18 mouse cellular contexts compared by ENCODE assay signal in the genomic region with DNA sequence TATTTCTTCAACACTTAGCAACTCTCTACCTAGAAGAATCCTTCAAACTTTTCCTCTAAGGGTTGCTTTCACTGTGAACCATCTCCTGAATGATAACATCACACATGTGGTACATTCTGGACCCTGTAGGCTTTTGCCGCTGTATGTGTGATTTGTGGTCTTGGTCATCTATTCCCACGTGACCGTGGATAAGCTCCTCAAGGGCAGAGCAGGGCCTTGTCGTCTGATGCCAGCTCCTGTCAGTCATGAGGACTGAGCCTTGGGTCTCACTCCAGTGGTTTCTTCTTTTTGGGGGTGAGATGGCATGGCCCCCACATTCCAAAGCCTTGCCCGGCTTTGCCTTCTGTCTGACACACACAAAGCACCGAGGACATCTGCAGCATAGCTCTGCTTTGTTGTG.
"Had no signal": no experiment of that assay in that cellular context is flagged by ENCODE, and none has a peak within 500 bp of the region (broad histone marks: within the 10 kb centered on the region; RNA-seq: fewer than 3 reads in every experiment).

No protein-coding gene starts in this region.

- H3K27ac ChIP-seq: midbrain, embryonic 10.5 days; midbrain, embryonic 12.5 days; neural tube, embryonic 13.5 days; neural tube, embryonic 15.5 days had no signal

- ATAC-seq: midbrain, embryonic 16.5 days had no signal

- H3K4me3 ChIP-seq: midbrain, embryonic 10.5 days; midbrain, embryonic 12.5 days; myocyte; neural tube, embryonic 13.5 days; neural tube, embryonic 15.5 days had no signal

- DNase-seq: lung, embryonic 14.5 days; lung, postnatal 10 days; lung, postnatal 4 days; midbrain, embryonic 14.5 days; retina, postnatal 1 day; right cerebral cortex, adult 18-20 months; right cerebral cortex, postnatal 25 days; right cerebral cortex, postnatal 4 days; spleen, adult 18-20 months; thymus, adult 18-20 months; thymus, postnatal 14 days; thymus, postnatal 36 days had no signal

- H3K27me3 ChIP-seq: neural tube, embryonic 15.5 days had no signal

- H3K9ac ChIP-seq: lung, embryonic 14.5 days; midbrain, embryonic 12.5 days; neural tube, embryonic 13.5 days; neural tube, embryonic 15.5 days had no signal

- H3K36me3 ChIP-seq: midbrain, embryonic 10.5 days; midbrain, embryonic 12.5 days; neural tube, embryonic 13.5 days; neural tube, embryonic 15.5 days had no signal

- H3K9me3 ChIP-seq: midbrain, embryonic 10.5 days; midbrain, embryonic 12.5 days; neural tube, embryonic 13.5 days; neural tube, embryonic 15.5 days had no signal

- H3K4me2 ChIP-seq: lung, embryonic 14.5 days; midbrain, embryonic 12.5 days; neural tube, embryonic 13.5 days; neural tube, embryonic 15.5 days had no signal
